Mouse (Mus musculus) fat pad, adult 2 months (tissue): Measurements from ENCODE around the gene Rhox9.
"Not testable (repeated sequence)": the region's sequence is repeated elsewhere in the genome, so short reads cannot be mapped to it uniquely, and the experiment has no call there.

Experiments
- DNase-seq: peaks from one replicate; pipeline ENCODE4 v3.0.0-alpha.2; 2011; ENCODE audit warnings: low read depth, low spot score; ENCODE audit errors: extremely low read depth

Rhox9 gene

DNA sequence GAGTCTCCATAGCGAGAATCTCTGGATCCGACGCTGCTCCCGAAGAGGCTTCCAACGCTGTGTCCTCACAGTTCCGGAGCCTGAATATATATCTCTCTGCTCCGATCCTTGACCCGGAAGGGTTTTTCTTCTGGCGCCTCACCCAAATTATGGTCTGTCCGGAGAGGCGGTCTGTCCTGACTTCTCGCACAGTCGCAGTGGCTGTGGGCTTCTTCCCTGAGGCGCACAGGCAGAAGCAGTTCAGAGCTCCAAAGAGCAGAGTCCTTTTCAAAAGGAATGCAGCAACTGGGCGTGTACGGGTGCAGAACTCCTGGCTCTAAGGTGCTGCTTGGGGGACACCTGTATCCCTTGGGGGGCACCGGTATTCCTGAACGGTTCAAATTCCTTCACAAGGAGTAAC, at the start of gene Rhox9:
Gene Rhox9, minus strand, starts transcription at position 101 of the 400 bp plus-strand sequence.
- not testable (repeated sequence) for DNase-seq

DNA sequence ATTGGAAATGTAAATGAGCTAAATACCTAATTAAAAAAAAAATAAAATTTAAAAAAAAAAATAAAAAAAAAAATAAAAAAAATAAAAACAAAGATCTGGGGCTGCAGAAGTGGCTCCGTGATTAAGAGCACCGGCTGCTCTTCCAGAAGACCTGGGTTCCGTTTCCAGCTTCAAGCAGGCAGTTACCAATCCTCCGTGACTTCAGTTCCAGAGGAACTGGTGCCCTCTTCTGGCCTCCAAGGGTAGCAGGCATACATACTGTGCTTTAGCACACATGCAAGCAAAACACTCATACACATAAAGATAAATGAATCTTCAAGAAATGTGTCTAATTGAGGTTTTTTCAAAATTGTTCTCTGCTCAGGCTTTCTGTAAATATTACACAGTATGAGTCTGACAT, 14.7 kb upstream of the Rhox9 start:
- no peak for DNase-seq

DNA sequence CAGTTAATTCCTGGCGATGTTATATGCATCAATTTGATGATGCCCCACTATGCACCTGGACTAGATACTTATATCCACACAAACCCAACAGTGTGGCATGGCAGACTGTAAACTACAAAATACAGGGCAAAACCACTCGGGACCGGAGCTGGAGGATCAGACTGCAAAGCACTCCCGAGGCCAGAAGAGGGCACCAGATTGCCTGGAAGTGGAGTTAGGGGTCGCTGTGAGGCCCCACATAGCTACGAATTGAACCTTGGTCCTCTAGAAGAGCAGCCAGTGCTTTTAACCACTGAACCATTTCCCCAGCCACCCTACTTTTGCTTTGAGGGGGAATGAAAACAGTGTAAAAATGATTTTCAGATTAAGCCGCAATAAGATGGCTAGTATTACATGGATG, 7.0 kb upstream of the Rhox9 start:
- no peak for DNase-seq

DNA sequence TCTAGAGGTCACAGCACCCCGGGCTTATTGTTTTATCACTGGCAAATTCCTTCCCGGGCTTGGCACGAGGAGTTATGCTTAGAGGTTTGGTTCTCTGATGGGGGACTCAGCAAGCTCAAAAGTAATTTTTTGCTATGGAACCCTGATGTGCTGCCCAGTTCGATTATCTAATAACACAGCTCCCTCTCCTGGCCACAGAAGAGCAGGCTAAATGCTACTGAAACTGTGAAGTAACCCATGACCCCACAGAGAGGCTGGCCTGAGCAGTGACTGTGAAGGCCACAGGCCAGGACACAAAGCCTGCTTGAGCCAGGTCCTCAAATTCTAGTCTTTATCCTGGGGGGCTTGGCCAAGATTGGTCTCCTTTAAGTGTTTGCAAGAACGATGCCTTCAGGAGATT, 2.2 kb upstream of the Rhox9 start:
- DNase-seq = no peak

DNA sequence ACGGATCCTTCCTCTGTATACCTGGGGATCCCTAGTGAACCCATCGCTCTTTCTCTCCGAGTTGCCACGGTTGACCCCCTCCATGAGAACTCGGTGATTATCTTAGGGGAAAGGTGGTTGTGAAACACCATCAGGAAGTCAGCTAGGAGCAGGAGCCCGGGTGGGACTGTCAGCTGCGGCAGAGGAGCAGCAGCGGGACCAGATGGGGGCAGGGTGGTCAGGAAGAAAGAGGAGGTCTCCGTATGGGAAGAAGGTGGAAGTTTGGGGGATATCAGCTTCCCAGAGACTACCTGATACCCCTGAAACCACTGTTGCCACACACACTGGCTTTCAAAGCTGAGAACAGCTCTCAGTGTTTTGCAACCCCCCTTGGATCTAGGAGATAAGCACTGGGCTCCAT, 4.4 kb downstream of the Rhox9 start, which contains the start of gene Rhox7b:
Gene Rhox7b, minus strand, starts transcription at position 101 of the 400 bp plus-strand sequence.
- DNase-seq = not testable (repeated sequence)

DNA sequence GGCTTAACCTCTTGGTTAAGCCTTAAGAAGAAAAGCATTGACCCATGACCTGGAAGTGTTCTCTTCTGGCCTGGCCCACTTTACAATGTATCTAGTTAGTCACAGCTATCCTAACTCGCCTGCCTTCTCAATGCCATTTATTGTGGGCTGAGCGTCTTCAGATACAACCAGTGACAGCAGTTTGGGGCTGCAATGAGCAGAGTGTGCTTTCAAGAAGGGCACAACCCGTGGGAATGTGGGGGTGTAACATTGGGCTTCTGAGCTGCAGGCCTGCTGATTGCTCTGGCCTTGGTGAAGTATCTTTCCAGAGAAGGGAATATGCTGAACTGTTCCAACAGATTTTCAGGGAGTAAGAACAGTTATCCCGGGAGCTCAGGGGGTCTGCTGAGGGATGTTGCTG, 22.7 kb downstream of the Rhox9 start, which contains the start of gene Rhox8:
Gene Rhox8, minus strand, starts transcription at position 101 of the 400 bp plus-strand sequence.
- no peak for DNase-seq

DNA sequence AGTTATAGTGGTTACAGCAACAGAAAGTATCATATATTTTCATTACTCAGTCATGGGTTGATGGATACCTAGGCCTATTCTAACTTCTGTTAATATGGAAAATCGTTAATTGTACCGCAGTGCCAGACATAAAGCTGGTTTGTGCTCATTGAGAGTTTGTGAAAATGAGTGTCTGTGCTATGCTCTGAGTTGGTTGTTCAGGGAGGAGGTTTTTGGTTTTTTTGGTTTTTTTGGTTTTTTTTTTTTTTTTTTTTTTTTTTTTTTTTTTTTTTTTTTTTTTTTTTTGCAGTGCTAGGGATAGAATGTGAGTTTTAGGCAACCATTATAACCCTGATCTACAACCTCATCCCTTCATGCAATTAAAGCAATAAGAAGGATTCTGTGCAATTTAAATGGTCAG, 29.9 kb downstream of the Rhox9 start:
- DNase-seq = no peak
